Mouse (Mus musculus) heart, postnatal 10 days (tissue): ENCODE results near the gene Celf2. TPM values are rescaled to one million over a fixed set of nuclear protein-coding genes. Genes with fewer than 3 reads are reported as not detected.

Source experiments
- DNase-seq, 2 experiments: peaks; one replicate each; pipeline ENCODE4 v3.0.0; 2021
- intact Hi-C: fragments of 180-260 bp; cut with DNase I; formaldehyde crosslinking; loops from one replicate; pipeline ENCODE4 v1.15.1; 2025
- total RNA-seq, 2 experiments: library from RNA; stranded (reverse); gene quantifications; 2 replicates each; pipeline ENCODE4 v1.2.3; 2021

Celf2 gene
- total RNA-seq, 2 experiments from 2014 or later: 81.5 to 84.6 TPM

DNA sequence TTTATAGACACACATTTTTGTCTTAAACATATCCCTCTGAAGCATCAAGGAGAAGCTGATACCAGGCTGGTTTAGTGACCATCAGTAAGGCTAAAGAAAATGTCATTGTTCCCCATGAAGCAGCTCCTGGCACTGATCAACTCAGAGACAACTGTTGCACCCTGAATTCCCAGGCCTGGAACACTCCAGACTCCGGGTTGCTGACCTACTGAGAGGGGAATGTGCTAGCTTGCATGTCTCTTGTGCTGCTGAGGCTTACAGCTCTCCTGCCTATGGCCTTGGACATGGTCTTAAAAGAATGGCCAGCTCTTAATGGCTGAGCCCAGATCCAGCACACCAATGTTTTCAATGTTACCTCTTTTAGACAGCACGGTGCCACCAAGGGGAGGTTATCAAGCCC is 970.9 kb downstream of the Celf2 start:
- intact Hi-C loops: no loop called here
- no peak for DNase-seq

DNA sequence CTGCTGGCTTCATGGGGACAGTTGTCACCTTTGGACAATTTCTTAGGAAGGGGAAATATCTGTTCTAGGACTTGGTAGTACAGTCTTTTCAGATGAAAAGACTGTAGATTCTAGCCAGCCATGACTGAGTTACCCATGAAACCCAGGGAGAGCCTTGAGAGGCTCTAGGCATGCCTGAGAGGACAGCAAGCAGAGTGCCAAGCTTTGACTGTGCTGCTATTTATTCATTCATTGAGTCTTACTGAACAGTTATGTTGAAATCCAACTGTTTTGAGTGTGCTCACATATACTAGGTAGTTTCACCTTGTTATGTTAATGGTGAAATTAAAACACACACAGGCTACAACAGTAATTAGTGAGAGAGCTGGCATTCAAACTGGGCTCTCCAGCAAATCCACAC is 971.3 kb downstream of the Celf2 start:
- no peak for DNase-seq
- intact Hi-C loops: no loop called here

DNA sequence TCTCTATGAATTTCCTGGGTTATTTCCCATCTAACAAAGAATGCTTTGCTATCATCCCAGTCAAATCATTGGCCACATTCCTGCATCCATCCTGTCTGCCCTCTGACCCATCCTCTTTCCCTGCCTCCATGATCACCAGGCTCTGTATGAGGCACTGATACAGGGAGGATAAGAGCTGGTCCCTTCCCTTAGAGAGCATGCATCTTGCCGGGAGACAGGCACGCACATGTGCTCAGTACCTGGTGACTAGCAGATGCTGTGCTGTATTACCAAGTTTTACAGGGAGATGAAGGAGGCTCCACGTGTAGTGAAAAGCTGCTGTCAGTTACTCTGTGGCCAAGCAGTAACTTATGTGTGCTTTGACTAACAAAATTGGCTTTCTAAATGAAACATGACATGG is 972.0 kb downstream of the Celf2 start:
- no peak for DNase-seq
- intact Hi-C loops: no loop called here

DNA sequence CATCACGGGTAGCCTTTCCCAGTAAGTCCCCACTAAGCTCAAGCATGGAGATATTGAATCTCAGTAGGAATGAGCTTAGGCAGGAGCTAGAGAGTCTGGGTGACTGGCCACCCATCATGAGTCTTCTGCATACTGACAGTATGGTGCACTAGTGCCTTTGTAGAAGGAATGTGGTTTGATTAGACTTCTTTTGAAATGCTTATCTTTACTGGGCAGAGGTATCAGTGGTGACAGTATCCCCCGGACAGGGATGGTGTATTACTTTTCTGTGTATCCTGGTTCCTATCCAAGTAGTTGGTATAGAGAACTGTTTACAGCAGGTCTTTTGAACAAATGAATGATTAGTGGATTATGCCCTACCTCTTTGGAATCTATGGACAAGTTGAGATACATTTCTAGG is 973.0 kb downstream of the Celf2 start:
- no peak for DNase-seq
- intact Hi-C loops: no loop called here

DNA sequence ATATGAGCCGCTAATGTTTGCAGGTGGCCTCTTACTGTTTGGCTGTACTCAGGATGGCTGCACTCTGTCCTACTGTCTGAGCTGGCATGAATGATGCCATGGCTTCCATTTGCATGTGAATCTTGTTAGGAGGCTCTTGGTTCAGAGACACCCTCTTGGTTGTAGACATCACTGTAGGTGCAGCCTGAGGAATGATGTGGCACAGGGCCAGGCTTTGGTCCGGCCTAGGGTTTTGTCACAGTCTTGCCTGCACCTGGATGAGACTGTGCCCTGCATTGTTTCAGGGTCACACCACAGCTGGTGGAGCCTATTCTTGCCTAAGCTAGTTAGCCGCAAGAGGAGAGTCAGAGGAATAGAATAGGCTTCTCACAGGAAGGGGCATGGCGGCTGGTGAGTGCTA is 977.0 kb downstream of the Celf2 start:
- intact Hi-C loops: no loop called here
- DNase-seq: no peak

DNA sequence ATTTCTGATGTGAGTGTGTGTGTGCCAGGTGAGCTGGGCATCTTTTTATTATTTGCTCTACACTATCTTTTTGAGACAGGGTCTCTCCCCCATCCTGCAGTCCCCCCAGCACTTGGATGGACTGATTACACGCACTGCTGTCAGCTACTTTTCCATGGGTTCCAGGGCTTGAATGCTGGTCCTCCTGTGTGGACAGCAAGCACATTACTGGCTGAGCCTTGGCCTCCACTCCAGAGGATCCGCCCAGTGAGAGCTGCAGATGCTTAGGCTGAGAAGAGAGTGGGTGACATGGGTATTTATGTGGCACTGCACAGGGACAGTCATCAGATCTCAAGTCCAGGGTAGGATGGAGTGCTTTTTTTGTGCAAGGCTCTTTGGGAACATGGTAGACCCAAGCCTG is 981.3 kb downstream of the Celf2 start:
- DNase-seq: no peak
- intact Hi-C loops: no loop called here

DNA sequence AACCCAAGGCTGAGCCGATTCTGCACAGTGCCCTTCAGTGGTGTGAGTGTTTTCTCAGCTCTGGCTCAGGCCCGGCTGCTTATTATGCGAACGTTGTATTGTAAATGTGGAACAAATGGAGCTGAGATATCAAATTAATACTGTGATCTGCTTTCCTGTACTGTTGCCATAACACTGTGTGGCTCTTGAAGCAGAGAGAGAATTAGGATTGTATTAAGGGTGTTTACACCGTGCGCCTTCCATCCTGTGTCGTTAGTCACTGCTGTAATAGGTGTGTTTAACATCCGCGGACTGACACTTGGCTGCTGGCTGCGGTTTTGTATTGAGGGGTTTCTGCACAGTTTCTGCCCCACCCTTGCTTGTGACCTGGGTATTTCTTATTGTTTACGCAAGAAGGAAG is 982.5 kb downstream of the Celf2 start:
- no peak for DNase-seq
- intact Hi-C loops: no loop called here

DNA sequence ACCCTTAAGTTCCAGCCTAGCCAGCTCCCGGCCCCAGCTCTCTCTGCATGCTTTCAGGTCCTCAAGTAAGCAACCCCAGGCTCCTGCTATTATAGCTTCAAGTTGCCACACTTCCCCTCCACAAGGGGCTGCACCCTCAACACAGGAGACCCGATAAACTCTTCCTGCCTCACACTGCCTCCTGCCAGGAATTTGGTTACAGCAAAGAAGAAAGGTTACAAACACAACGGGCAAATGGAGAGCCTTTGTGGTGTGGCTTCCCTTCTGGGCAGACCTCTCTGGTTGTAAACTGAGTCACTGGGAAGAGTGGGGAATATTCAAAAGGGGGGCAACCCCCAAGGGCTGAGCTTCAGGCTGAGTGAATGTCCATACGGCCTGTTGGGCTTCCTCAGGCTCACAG is 983.1 kb downstream of the Celf2 start:
- intact Hi-C loops: no loop called here
- no peak for DNase-seq

DNA sequence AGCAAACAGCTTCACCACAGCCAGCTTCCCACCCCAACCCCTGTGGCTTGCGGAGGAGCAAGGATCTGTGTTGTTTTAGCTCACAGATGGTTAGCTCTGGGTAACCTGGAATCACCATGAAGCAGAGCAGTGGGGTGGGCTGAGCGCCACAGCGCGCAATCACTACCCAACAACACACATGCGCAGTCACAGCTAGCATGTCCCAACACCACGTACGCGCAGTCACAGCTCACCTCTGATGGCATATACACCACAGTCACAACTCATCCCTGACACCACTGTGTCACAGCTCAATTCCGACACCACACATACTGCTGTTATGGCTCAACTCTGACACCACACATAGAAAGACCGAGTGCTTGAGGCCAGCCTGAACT is 985.5 kb downstream of the Celf2 start:
- DNase-seq: no peak
- intact Hi-C loops: no loop called here

DNA sequence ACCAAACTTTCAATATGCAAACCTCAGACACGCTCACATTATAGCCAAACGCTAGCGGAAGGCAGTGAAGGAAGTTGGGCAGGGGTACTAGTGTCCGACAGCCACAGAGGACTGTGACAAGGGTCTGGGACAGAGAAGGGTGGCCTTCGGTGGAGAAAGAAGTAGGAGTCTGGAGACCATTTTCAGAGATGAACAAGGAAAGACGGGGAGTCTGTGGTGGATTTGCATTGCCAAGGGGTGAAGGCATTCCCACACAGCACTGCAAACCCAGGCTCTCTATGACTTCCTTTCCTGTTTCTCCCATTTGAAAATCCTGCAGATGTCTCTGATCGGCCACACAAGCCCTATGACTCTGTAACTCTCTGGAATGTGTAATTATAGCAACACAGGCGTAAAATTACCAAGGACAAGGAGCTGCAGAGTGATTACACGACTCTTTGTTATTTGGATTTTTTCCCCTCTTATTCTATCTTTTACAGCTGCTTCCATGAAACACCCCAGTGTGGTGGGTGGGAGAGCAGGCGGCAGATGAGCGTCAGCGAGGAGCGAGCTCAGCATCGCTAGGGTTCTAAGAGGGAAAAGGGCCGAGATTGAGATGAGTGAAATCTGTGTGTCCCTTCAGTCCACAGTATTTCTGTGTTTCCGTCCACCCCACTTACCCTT is 986.0 kb downstream of the Celf2 start:
- no peak for DNase-seq
- intact Hi-C loops: no loop called here

DNA sequence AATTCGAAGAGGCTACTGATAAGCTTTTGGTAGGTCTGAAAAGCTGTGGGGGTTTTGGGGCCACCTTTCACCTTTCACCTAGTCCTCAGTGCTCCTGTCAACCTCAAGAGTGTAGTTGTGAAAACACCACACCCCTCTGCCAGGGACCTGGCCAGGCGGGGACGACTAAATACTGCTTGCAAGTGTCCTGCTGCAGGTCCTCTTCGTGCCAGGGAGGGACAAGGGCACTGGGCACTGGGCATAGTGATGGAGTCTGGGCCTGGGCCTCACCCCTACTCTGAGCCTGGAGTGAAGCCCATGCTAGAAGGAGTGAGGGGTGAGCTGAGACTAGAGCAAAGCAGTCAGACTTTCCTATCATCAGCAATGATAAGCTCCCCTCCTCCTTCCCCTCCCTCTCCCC is 987.0 kb downstream of the Celf2 start:
- intact Hi-C loops: no loop called here
- DNase-seq: no peak

DNA sequence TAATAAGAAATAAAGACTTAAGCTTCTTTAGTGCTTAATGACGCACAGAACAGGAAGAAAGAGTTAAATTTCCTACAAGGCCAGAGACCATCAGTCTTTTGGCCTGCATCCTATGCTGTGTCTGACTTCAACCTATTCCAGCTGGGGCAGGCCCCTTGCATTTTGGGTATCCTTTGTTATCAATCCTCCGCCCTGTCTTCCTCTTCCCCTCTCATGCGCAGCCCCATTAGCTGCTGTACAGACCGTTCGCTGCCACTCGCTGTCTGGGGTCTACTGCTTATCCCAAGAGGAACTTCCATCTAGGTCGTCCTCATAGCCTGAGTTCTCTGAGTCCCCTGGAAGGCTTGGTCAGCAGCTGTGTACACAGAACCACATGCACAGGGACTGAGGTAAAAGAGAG is 996.2 kb downstream of the Celf2 start:
- no peak for DNase-seq
- intact Hi-C loops: no loop called here

DNA sequence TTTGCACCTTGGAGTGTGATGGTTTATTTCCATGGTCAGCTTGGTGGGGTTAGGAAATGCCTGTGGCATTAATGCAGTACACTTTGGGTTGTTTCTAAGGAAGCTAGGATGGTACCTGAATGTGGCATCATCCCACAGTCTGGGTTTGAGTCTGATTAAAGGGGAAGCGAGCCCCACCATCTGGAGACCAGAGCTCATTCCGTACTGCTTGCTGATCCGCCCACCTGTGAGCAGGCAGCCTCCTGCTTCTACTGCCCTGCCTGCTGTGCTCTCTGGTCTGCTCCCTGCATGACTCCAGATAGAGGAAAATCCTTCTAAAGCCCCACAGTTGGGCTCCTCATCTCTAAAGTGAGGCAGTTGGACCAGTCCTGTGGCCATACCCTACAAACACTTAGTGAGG is 1002.3 kb downstream of the Celf2 start:
- DNase-seq: no peak
- intact Hi-C loops: no loop called here

DNA sequence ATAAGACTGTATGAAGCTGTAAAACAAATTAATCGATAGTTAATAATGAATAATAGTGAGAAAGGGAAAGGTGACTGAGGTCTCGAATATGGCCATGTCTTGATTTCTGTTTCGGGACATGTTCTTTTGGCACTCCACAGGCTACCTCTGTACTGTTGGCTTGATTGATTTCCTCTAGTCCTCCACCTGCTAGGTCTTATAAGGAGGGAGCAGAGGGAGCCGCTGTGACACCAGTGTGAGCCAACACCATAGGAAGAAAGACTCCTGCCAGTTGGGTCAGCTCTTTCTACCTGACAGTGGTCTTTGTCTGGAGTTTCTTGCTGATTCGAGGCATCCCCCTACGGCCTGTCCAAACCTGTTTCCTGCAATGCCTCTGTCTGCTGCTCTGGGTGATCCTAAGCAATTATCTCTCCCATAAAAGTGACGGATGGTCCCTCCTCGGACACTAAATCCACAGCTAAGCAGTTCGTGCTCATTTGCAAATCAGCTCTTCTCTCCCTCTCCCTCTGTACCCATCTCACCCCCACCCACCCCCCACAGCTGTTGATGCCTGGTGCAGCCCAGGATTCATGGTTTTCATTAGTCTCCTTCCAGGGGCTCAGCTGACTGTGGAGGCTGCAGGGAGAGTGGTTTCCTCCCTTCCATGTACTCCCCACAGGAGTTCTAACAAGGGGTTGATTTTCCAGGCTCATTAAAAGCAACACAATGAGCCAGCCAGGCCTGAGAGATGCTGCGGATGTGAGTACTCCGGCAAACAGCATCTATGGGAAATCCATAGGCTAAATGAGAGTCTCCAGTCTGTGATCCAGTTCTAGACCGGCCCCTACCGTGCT is 1003.2 kb downstream of the Celf2 start:
- DNase-seq: no peak
- intact Hi-C loops: no loop called here

DNA sequence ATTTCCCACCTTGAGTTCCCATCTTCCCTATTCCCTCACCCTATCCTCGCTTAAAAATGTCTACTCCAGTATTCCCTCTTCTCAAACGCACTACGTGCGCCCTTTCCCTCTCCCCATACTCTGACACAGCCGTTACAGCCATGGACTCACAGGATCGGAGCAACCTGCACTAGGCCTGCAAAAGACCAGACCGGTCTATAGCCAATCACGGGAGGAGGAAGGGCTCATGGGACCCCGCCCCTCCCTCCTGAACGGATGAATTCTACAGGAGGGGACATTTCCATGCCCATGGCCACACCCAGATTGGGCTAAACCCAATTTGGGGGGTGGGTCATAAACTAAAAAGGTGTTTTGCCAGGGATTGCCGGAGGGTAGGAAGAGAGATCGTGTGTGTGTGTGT is 1003.8 kb downstream of the Celf2 start:
- no peak for DNase-seq
- intact Hi-C loops: no loop called here

DNA sequence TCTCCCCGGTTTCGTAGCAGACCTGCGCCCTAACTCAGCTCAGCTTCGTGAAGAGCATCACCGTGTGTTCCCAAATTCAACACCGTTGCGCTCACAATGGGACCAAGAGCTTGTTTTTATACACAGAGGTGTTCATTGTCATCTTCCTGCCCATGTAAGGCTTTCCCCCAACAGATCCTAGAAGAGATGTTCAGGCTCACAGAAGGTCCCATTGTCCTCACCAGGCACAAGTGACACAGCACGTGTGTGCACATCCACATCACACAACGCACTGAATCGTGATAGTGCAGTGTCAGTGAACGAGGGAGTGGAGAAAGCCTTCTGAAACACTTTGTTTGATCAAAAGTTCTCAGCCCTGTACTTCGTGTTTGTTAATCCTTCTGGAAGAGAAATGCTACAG is 1011.3 kb downstream of the Celf2 start:
- intact Hi-C loops: no loop called here

DNA sequence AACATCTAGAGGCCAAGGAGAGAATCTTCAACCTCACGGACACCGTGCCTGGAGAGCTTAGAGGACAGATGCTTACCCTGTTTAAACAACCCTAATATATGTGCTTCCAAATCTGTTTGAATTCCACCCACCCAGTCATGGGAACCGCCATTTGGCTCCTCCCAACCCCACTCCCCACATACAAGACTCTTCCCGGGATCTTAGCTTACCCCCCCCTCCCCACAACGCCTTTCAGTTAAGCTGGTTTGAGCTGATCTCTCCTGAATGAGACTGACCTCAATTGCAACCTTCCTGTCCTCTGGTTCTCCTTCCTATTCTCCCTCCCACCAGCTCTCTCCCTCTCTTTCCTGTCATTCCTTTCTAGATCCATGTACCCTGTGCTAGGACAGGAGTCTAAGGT is 1011.7 kb downstream of the Celf2 start:
- intact Hi-C loops: no loop called here
- no peak for DNase-seq

More for the DNA sequence above, 1011.3 kb downstream of the Celf2 start:
- no peak for DNase-seq

DNA sequence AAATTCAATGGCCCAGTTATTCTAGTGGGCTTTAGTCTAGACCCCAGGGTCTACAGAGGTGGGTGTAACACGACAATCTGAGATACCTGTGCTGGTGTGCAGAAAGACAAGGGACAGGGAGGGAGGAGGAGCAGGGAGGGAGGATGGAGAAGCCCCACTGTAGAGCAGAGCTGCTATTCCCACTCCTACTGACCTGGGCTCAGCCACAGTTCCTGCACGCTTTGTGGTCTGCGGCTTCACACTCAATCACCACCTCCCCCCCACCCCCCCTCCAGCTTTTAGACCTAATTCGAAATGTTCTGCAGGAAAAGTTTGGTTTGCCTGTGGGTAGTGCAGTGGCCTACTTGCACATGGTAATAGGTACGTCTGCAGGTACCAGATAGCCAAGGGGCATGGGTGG is 1015.5 kb downstream of the Celf2 start:
- intact Hi-C loops: no loop called here
- no peak for DNase-seq

DNA sequence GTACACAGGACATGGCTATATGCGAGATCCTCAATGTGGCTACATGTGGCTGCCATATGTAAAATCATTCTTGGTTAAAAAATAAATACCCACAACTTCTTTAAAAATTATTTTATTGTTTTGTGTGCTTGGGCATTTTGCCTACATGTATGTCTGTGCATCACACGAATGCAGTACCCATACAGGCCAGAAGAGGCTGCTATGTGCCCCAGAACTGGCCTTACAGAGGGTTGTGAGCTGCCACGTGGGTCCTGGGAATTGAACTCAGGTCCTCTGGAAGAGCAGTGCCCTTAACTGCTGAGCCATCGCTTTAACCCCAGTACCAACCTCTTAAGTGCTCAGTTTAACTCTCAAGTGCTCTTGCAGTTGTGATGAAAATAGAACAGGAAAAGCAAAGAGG is 1018.5 kb downstream of the Celf2 start:
- DNase-seq: no peak
- intact Hi-C loops: no loop called here

DNA sequence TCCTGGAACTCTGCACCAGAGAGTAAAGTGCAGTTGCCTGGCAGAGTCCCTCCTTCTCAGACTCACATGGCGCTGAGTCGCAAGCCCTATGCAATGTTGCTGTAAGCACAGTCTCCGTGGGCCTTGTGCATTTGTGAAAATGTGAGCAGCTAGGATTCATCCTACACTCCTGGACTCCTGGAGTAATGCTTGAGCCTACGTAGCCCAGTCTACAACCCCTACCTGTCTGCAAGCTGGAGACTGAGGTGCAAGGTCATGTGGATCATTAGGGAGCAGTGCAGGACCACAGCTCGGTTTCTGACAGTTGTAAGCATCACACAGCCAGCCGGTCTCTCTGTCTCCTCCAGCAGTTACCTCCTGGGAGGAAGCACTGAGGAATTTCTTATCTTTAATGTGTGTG is 1019.3 kb downstream of the Celf2 start:
- DNase-seq: no peak
- intact Hi-C loops: no loop called here
